Mouse (Mus musculus) natural killer cell, adult 2 months (primary cell): ENCODE data around the gene Otulin.

Source experiments
- DNase-seq, 2 experiments: peaks; one replicate each; pipeline ENCODE4 v3.0.0; 2022; ENCODE audit warnings: low spot score in 2 of 2

The Otulin gene

GRCm38 (mm10) chr15:27630601-27631383 is at the start of gene Otulin:
Gene Otulin (minus strand): TSS chr15:27630693.
- peak; percentile 96 to 97 for DNase-seq

- DNase-seq: no peak
Observed at GRCm38 (mm10) chr15:27678511-27678910, 48.0 kb upstream of the Otulin start.

- no peak for DNase-seq
Observed at GRCm38 (mm10) chr15:27677801-27678200, 47.3 kb upstream of the Otulin start.

GRCm38 (mm10) chr15:27676211-27676610 is 45.7 kb upstream of the Otulin start:
- no peak for DNase-seq

GRCm38 (mm10) chr15:27675122-27675521 is 44.6 kb upstream of the Otulin start:
- no peak for DNase-seq

GRCm38 (mm10) chr15:27674041-27674440 is 43.5 kb upstream of the Otulin start:
- DNase-seq: no peak

- DNase-seq: no peak
Observed at GRCm38 (mm10) chr15:27673151-27673550, 42.7 kb upstream of the Otulin start.

- no peak for DNase-seq
Observed at GRCm38 (mm10) chr15:27672259-27672658, 41.8 kb upstream of the Otulin start.

- no peak for DNase-seq
Observed at GRCm38 (mm10) chr15:27671612-27672245, 41.2 kb upstream of the Otulin start.

GRCm38 (mm10) chr15:27670708-27671107 is 40.2 kb upstream of the Otulin start:
- DNase-seq: peak; percentile 45 to 56

- peak; percentile 42 to 45 for DNase-seq
Observed at GRCm38 (mm10) chr15:27669931-27670411, 39.5 kb upstream of the Otulin start.

- DNase-seq: no peak
Observed at GRCm38 (mm10) chr15:27669276-27669675, 38.8 kb upstream of the Otulin start.

- no peak for DNase-seq
Observed at GRCm38 (mm10) chr15:27668557-27668956, 38.1 kb upstream of the Otulin start.

GRCm38 (mm10) chr15:27668001-27668461 is 37.5 kb upstream of the Otulin start:
- peak; percentile 38 to 41 for DNase-seq

- DNase-seq: no peak
Observed at GRCm38 (mm10) chr15:27666911-27667539, 36.5 kb upstream of the Otulin start.

- DNase-seq: no peak
Observed at GRCm38 (mm10) chr15:27665392-27665911, 35.0 kb upstream of the Otulin start.

GRCm38 (mm10) chr15:27664126-27664525 is 33.6 kb upstream of the Otulin start:
- peak in 1 of 2 experiments; percentile 33 for DNase-seq

- DNase-seq: no peak
Observed at GRCm38 (mm10) chr15:27662699-27663098, 32.2 kb upstream of the Otulin start.

- DNase-seq: no peak
Observed at GRCm38 (mm10) chr15:27661696-27662095, 31.2 kb upstream of the Otulin start.

GRCm38 (mm10) chr15:27659592-27660244 is 29.2 kb upstream of the Otulin start:
- peak; percentile 76 to 86 for DNase-seq

GRCm38 (mm10) chr15:27659143-27659542 is 28.6 kb upstream of the Otulin start:
- DNase-seq: no peak

- DNase-seq: no peak
Observed at GRCm38 (mm10) chr15:27658356-27658755, 27.9 kb upstream of the Otulin start.
